Mouse (Mus musculus) CH12.LX (cell line): ENCODE measurements around the gene Jarid2. TPM values are rescaled to one million over a fixed set of nuclear protein-coding genes. Genes with fewer than 3 reads are reported as not detected.

ENCODE experiments used
- DNase-seq: peaks from one replicate; pipeline ENCODE4 v3.0.0-alpha.2; 2013; ENCODE audit errors: extremely low read depth
- H3K27ac ChIP-seq: 2 replicates; pipeline ENCODE4 v1.5.1; 2012; ENCODE audit warnings: low read depth, mild to moderate bottlenecking, control low read depth, moderate library complexity; ENCODE audit not compliant: insufficient read depth
- H3K27me3 ChIP-seq: replicated peaks from 2 replicates; pipeline ENCODE3; 2012; ENCODE audit warnings: inconsistent platforms
- H3K36me3 ChIP-seq, 2 experiments: replicated peaks in 1 of 2; 2 replicates each; pipeline versions ENCODE3 to v1.6.1; 2012; ENCODE audit warnings: inconsistent platforms in 1 of 2, low read length in 1 of 2, mild to moderate bottlenecking in 1 of 2, mixed read lengths in 1 of 2, moderate library complexity in 1 of 2; ENCODE audit not compliant: control insufficient read depth in 1 of 2, insufficient read depth in 1 of 2
- H3K4me1 ChIP-seq, 2 experiments: 2 replicates each; pipeline ENCODE4 v1.6.1; 2012; ENCODE audit warnings: inconsistent platforms in 1 of 2, moderate library complexity in 1 of 2; ENCODE audit not compliant: insufficient read depth in 2 of 2, control insufficient read depth in 1 of 2
- H3K4me2 ChIP-seq: 2 replicates; pipeline ENCODE4 v1.6.1; 2012; ENCODE audit warnings: low read depth, mild to moderate bottlenecking, control low read depth; ENCODE audit not compliant: poor library complexity, insufficient read depth, severe bottlenecking
- H3K4me3 ChIP-seq, 3 experiments: fragments of 150-350 bp in 1 of 3; sonication (generic) in 1 of 3; replicated peaks in 1 of 3; 2 replicates each; pipeline versions ENCODE3 to v1.5.1; 2011 to 2012; ENCODE audit warnings: low read depth in 2 of 3, low read length in 2 of 3, mild to moderate bottlenecking in 2 of 3, moderate library complexity in 2 of 3, control low read depth in 1 of 3, improper control_type of control experiment in 1 of 3, inconsistent platforms in 1 of 3, mixed read lengths in 1 of 3; ENCODE audit not compliant: poor library complexity in 1 of 3
- H3K79me2 ChIP-seq: replicated peaks from 2 replicates; pipeline ENCODE4 v1.6.1; 2012; ENCODE audit warnings: mild to moderate bottlenecking, moderate library complexity; ENCODE audit not compliant: control insufficient read depth, poor library complexity, insufficient read depth, severe bottlenecking; ENCODE audit errors: extremely low read depth
- H3K9ac ChIP-seq: 2 replicates; pipeline ENCODE4 v1.6.1; 2012; ENCODE audit warnings: low read depth, mild to moderate bottlenecking, control low read depth, moderate library complexity; ENCODE audit not compliant: insufficient read depth
- H3K9me3 ChIP-seq: replicated peaks from 2 replicates; pipeline ENCODE3; 2012; ENCODE audit warnings: low read length, inconsistent platforms, mixed read lengths
- BHLHE40 ChIP-seq: IDR thresholded peaks from 2 replicates; pipeline ENCODE4 v1.6.1; 2011; ENCODE audit warnings: mild to moderate bottlenecking, low read depth, low read length, improper control_type of control experiment
- CHD1 ChIP-seq: IDR thresholded peaks from 2 replicates; pipeline ENCODE4 v1.6.1; 2012; ENCODE audit warnings: low read depth, low read length, improper control_type of control experiment, inconsistent platforms
- CTCF ChIP-seq, 2 experiments: IDR thresholded peaks in 1 of 2; conservative IDR thresholded peaks in 1 of 2; 2 replicates each; pipeline ENCODE4 v1.5.1; 2011 to 2012; ENCODE audit warnings: low read depth in 2 of 2, low read length in 2 of 2, improper control_type of control experiment in 1 of 2, inconsistent platforms in 1 of 2, mild to moderate bottlenecking in 1 of 2, moderate library complexity in 1 of 2
- EP300 ChIP-seq: IDR thresholded peaks from 2 replicates; pipeline ENCODE4 v1.6.1; 2011; ENCODE audit warnings: low read length, improper control_type of control experiment
- GABPA ChIP-seq: IDR thresholded peaks from 2 replicates; pipeline ENCODE4 v1.6.1; 2012; ENCODE audit warnings: low read depth, low read length, improper control_type of control experiment, inconsistent platforms; ENCODE audit not compliant: insufficient replicate concordance
- HCFC1 ChIP-seq: IDR thresholded peaks from 2 replicates; pipeline ENCODE4 v1.6.1; 2012; ENCODE audit warnings: low read depth, mild to moderate bottlenecking, inconsistent platforms, low read length, improper control_type of control experiment
- IRF4 ChIP-seq: IDR thresholded peaks from 2 replicates; pipeline ENCODE4 v1.6.1; 2014; ENCODE audit warnings: low read depth, mild to moderate bottlenecking, inconsistent platforms, low read length, improper control_type of control experiment
- JUN ChIP-seq: IDR thresholded peaks from 2 replicates; pipeline ENCODE4 v1.6.1; 2011; ENCODE audit warnings: low read depth, mild to moderate bottlenecking, low read length, improper control_type of control experiment, moderate library complexity; ENCODE audit not compliant: insufficient read depth
- JUND ChIP-seq: conservative IDR thresholded peaks from 2 replicates; pipeline ENCODE4 v1.6.1; 2011; ENCODE audit warnings: low read depth, low read length, improper control_type of control experiment
- MAFK ChIP-seq: IDR thresholded peaks from 2 replicates; pipeline ENCODE4 v1.6.1; 2011; ENCODE audit warnings: low read length, improper control_type of control experiment; ENCODE audit not compliant: insufficient replicate concordance
- MEF2A ChIP-seq: IDR thresholded peaks from 2 replicates; pipeline ENCODE4 v1.6.1; 2014; ENCODE audit warnings: low read depth, mild to moderate bottlenecking, inconsistent platforms, low read length, improper control_type of control experiment, borderline replicate concordance
- MXI1 ChIP-seq: IDR thresholded peaks from 2 replicates; pipeline ENCODE4 v1.6.1; 2011; ENCODE audit warnings: mild to moderate bottlenecking, low read depth, low read length, improper control_type of control experiment
- MYC ChIP-seq: IDR thresholded peaks from 2 replicates; pipeline ENCODE4 v1.6.1; 2011; ENCODE audit warnings: low read depth, mild to moderate bottlenecking, improper control_type of control experiment, low read length
- NELFE ChIP-seq: IDR thresholded peaks from 2 replicates; pipeline ENCODE4 v1.6.1; 2011; ENCODE audit warnings: low read depth, low read length, improper control_type of control experiment
- NRF1 ChIP-seq: IDR thresholded peaks from 2 replicates; pipeline ENCODE4 v1.6.1; 2014; ENCODE audit warnings: low read depth, mild to moderate bottlenecking, inconsistent platforms, low read length, improper control_type of control experiment, moderate library complexity
- PAX5 ChIP-seq: IDR thresholded peaks from 2 replicates; pipeline ENCODE4 v1.6.1; 2012; ENCODE audit warnings: low read length, inconsistent platforms, mixed read lengths
- POLR2A ChIP-seq: IDR thresholded peaks from 2 replicates; pipeline ENCODE4 v1.6.1; 2011; ENCODE audit warnings: low read depth, mild to moderate bottlenecking, improper control_type of control experiment, low read length
- SIN3A ChIP-seq: IDR thresholded peaks from 2 replicates; pipeline ENCODE4 v1.6.1; 2012; ENCODE audit warnings: low read length, improper control_type of control experiment, inconsistent platforms
- TBP ChIP-seq: conservative IDR thresholded peaks from 2 replicates; pipeline ENCODE4 v1.6.1; 2011; ENCODE audit warnings: low read depth, low read length, improper control_type of control experiment
- TCF12 ChIP-seq: IDR thresholded peaks from 2 replicates; pipeline ENCODE4 v1.6.1; 2014; ENCODE audit warnings: low read depth, mild to moderate bottlenecking, inconsistent platforms, low read length, improper control_type of control experiment
- USF1 ChIP-seq: IDR thresholded peaks from 2 replicates; pipeline ENCODE4 v1.6.1; 2014; ENCODE audit warnings: low read depth, mild to moderate bottlenecking, inconsistent platforms, low read length, improper control_type of control experiment
- ZC3H11A ChIP-seq: IDR thresholded peaks from 2 replicates; pipeline ENCODE4 v1.6.1; 2012; ENCODE audit warnings: low read depth, mild to moderate bottlenecking, inconsistent platforms, low read length, improper control_type of control experiment
- ZKSCAN1 ChIP-seq: IDR thresholded peaks from 2 replicates; pipeline ENCODE4 v1.6.1; 2012; ENCODE audit warnings: low read depth, inconsistent platforms, low read length, improper control_type of control experiment, borderline replicate concordance
- ZMIZ1 ChIP-seq: IDR thresholded peaks from 2 replicates; pipeline ENCODE4 v1.6.1; 2012; ENCODE audit warnings: low read depth, mild to moderate bottlenecking, inconsistent platforms, low read length, improper control_type of control experiment
- ZNF384 ChIP-seq: IDR thresholded peaks from 2 replicates; pipeline ENCODE4 v1.6.1; 2012; ENCODE audit warnings: low read depth, low read length, improper control_type of control experiment, inconsistent platforms
- dilution Hi-C: fragments of 300-500 bp; cut with MboI; formaldehyde crosslinking; loops from 2 replicates; pipeline ENCODE4 v1.14.3; 2020; ENCODE audit warnings: low sequenced_read_pairs; ENCODE audit not compliant: extremely low pct_unique_long_range_greater_than_20kb, extremely low pct_ligation_motif_present
- in situ Hi-C: fragments of 300-500 bp; cut with MboI; formaldehyde crosslinking; loops from 3 replicates; pipeline ENCODE4 v1.14.3; 2019; ENCODE audit warnings: low sequenced_read_pairs, low pct_ligation_motif_present, low pct_unique_long_range_greater_than_20kb, mixed read lengths
- polyA plus RNA-seq: library from polyadenylated mRNA; unstranded; fragments of >175 nt; gene quantifications from 2 replicates; pipeline ENCODE4 v1.2.1, GENCODE M21; 2012; ENCODE audit warnings: low read depth; ENCODE audit not compliant: insufficient read length
- total RNA-seq, 2 experiments: library from RNA; depleted of rRNA; stranded (reverse); fragments of 300-350 nt in 1 of 2; fragments of >200 nt in 1 of 2; gene quantifications; 2 replicates each; pipeline ENCODE4 v1.2.3; 2012 to 2014

The Jarid2 gene
- total and polyA plus RNA-seq, 3 experiments = 4.5 to 10.9 (median 7.8) TPM

DNA sequence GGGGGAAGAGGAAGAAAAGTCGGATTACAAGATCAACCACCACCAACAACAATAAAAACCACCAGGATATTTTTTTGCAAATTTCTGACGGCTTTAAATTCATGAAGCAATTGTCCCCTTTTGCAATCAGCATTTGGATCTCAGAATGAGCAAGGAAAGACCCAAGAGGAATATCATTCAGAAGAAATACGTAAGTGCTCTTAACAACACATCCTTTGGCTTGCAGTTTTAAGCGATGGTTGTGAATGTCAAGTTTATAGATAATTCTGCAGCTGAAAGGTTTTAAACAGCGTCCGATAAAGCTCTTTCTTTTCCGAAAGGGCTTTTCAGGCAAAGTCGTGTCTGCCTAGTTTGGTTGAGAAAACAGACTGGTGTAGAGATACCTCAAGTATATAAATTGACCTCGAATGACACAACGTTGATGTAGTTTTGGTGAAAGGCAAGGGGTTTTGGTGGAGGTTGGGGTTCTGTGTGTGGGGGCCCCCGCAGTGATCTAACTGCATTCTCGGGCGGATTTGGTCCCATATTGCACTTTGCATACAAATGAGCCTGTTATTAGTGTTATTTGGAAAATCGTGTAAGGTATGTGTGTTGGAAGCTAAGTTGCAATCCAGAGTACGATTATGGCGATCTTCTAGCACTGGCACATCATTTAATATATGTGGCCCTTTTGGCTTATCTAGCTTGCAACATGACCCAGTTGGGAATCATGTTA, 2.6 kb downstream of the Jarid2 start:
- H3K4me2 ChIP-seq = peak overlapping the region; percentile 93
- no peak overlapping the region for H3K27ac ChIP-seq
- TF ChIP-seq PAX5 (no peak), POLR2A (no peak), MEF2A (no peak), MAFK (no peak), MYC (no peak), JUND (no peak), NELFE (no peak), CHD1 (peak; percentile 97), ZNF384 (no peak), SIN3A (peak; percentile 94), TBP (no peak), JUN (no peak), ZC3H11A (no peak), ZMIZ1 (no peak), HCFC1 (peak; percentile 33; the same call in 1 of the 2 replicates), MXI1 (peak; percentile 80), EP300 (no peak), GABPA (no peak), BHLHE40 (no peak), NRF1 (no peak), ZKSCAN1 (no peak), CTCF (conservative IDR thresholded peaks at IDR 0.05 in 1 of 2, IDR thresholded peaks at IDR 0.05 in 1 of 2; ENCODE audit: low read depth in 2 of 2, low read length in 2 of 2) (no peak), USF1 (no peak), IRF4 (no peak), TCF12 (no peak)
- dilution Hi-C loops (no loop called here), in situ Hi-C loops (loop anchor here (25.0 kb wide), 1 partner anchor 870 kb away; no protein-coding TSS in a partner anchor)
- DNase-seq = peak; percentile 16
- H3K36me3 ChIP-seq = no peaks in the 10 kb centered on the region
- H3K27me3 ChIP-seq = no peaks in the 10 kb centered on the region
- no peaks in the 10 kb centered on the region for H3K9me3 ChIP-seq
- H3K9ac ChIP-seq = peak overlapping the region; percentile 94
- H3K4me1 ChIP-seq = peaks cover 2 to 36% of the 10 kb centered on the region in 2 experiments; a peak in 3 of 4 replicates
- H3K4me3 ChIP-seq = peak overlapping the region; percentile 70 to 97 (median 74)
- peaks cover 21% of the 10 kb centered on the region for H3K79me2 ChIP-seq
